Mouse (Mus musculus) spleen, adult 18-20 months (tissue): ENCODE measurements around the gene Gse1.
"Not testable (repeated sequence)": the region's sequence is repeated elsewhere in the genome, so short reads cannot be mapped to it uniquely, and the experiment has no call there.

Source experiments
- DNase-seq, 2 experiments: peaks; one replicate each; pipeline ENCODE4 v3.0.0; 2022; ENCODE audit warnings: mixed read lengths in 2 of 2

Gse1 gene

GRCm38 (mm10) chr8:120351332-120352071 lies 123.2 kb downstream of the Gse1 start:
- no peak for DNase-seq

GRCm38 (mm10) chr8:120352096-120352495 lies 123.8 kb downstream of the Gse1 start:
- no peak for DNase-seq

GRCm38 (mm10) chr8:120356067-120356466 lies 127.8 kb downstream of the Gse1 start:
- no peak for DNase-seq

GRCm38 (mm10) chr8:120357504-120357903 lies 129.2 kb downstream of the Gse1 start:
- no peak for DNase-seq

GRCm38 (mm10) chr8:120361301-120361700 lies 133.0 kb downstream of the Gse1 start:
- no peak for DNase-seq

- DNase-seq: no peak
Measured at GRCm38 (mm10) chr8:120363552-120364071, 135.4 kb downstream of the Gse1 start.

- peak; percentile 23 to 51 for DNase-seq
Measured at GRCm38 (mm10) chr8:120364093-120364725, 136.0 kb downstream of the Gse1 start.

- no peak for DNase-seq
Measured at GRCm38 (mm10) chr8:120366840-120367239, 138.6 kb downstream of the Gse1 start.

- DNase-seq: not testable (repeated sequence)
Measured at GRCm38 (mm10) chr8:120368191-120368590, 139.9 kb downstream of the Gse1 start.

GRCm38 (mm10) chr8:120368814-120369649 lies 140.8 kb downstream of the Gse1 start:
- peak; percentile 70 to 76 for DNase-seq

GRCm38 (mm10) chr8:120369956-120370355 lies 141.7 kb downstream of the Gse1 start:
- no peak for DNase-seq

GRCm38 (mm10) chr8:120370461-120370860 lies 142.2 kb downstream of the Gse1 start:
- no peak for DNase-seq

GRCm38 (mm10) chr8:120371146-120371545 lies 142.9 kb downstream of the Gse1 start:
- no peak for DNase-seq

GRCm38 (mm10) chr8:120371725-120372457 lies 143.6 kb downstream of the Gse1 start:
- no peak for DNase-seq

GRCm38 (mm10) chr8:120372684-120373083 lies 144.4 kb downstream of the Gse1 start:
- no peak for DNase-seq

- DNase-seq: no peak
Measured at GRCm38 (mm10) chr8:120373621-120374020, 145.4 kb downstream of the Gse1 start.

- DNase-seq: no peak
Measured at GRCm38 (mm10) chr8:120374070-120374469, 145.8 kb downstream of the Gse1 start.

GRCm38 (mm10) chr8:120374514-120374913 lies 146.3 kb downstream of the Gse1 start:
- no peak for DNase-seq

GRCm38 (mm10) chr8:120375170-120375569 lies 146.9 kb downstream of the Gse1 start:
- DNase-seq: no peak

- DNase-seq: no peak
Measured at GRCm38 (mm10) chr8:120376215-120376614, 148.0 kb downstream of the Gse1 start.

GRCm38 (mm10) chr8:120376847-120377802 lies 148.9 kb downstream of the Gse1 start:
- no peak for DNase-seq
